Mouse (Mus musculus): Measurements from ENCODE around the gene Nkiras2. TPM values are rescaled to one million over a fixed set of nuclear protein-coding genes. Genes with fewer than 3 reads are reported as not detected.
"Not testable (repeated sequence)": the region's sequence is repeated elsewhere in the genome, so short reads cannot be mapped to it uniquely, and the experiment has no call there.

Gene Nkiras2
- polyA plus RNA-seq, 1 experiment from 2014 or later: 65.4 TPM

DNA sequence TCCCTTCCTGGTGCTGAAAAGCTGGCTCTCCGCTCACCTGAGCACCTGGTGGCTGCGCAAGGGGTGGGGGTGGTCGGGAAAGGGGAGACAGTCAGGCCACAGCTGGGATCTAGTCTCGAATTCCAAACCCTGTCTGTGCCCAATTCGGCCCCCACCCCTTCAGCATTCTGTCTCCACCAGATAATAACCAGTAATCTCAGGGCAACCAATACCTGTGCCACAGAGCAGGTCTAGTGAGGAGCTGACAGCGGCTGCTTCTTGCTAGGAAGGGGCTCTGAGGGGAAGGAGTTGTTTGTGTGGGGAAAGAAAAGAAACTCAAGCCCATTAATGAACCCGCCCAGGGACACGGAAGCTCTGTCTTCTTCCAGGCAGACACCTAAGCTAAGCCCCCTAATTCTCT lies 32.2 kb downstream of the Nkiras2 start:
- whole genome bisulfite sequencing (ENCODE audit: insufficient replicate concordance): 14% methylated on average over 8 of the region's 8 CpGs
- H3K4me2 ChIP-seq: no peak overlapping the region

DNA sequence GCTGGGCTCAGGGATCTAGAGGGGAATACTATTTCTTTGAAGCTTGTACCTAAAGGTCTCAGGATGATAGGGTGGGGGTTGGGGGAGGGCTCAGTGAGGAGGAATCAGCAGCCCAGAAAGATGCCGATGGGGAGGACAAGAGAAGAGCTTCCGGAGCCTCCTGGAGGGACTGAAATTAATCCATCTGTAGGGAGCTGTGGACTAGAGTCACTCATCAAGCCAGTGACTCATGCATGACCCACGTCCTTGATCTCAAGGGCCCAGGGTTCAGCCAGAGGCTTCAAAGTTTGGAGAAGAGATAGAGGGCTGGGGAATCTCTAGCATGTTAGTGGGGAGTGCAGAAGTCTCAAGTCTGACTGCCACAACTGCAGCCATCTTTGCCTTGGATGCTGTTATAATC lies 32.7 kb downstream of the Nkiras2 start:
- no peak overlapping the region for H3K4me3 ChIP-seq (ENCODE audit: low read depth, low read length)
- H3K9me3 ChIP-seq (replicated peaks; ENCODE audit: control insufficient read depth, low read length): no peaks in the 10 kb centered on the region
- no peak for ATAC-seq (replicated peaks; ENCODE audit: insufficient number of reproducible peaks, low FRiP score, low TSS enrichment)
- H3K27ac ChIP-seq (ENCODE audit: low read depth, low read length): no peak overlapping the region
- 12% methylated on average over 3 of the region's 3 CpGs for WGBS (ENCODE audit: insufficient replicate concordance)
- no peak overlapping the region for H3K4me2 ChIP-seq
- peaks cover 32% of the 10 kb centered on the region for H3K27me3 ChIP-seq (ENCODE audit: control insufficient read depth, insufficient read depth, low read length)
- H3K9ac ChIP-seq (ENCODE audit: low read depth, low read length): no peak overlapping the region
- no peaks in the 10 kb centered on the region for H3K36me3 ChIP-seq (ENCODE audit: control insufficient read depth, insufficient read depth, low read length)
- peaks cover 7% of the 10 kb centered on the region for H3K4me1 ChIP-seq (ENCODE audit: control insufficient read depth, insufficient read depth, low read length)

More for the DNA sequence above, 32.2 kb downstream of the Nkiras2 start:
- Histone ChIP-seq H3K27ac (ENCODE audit: low read depth, low read length) (no peak overlapping the region), H3K9me3 (replicated peaks; ENCODE audit: control insufficient read depth, low read length) (no peaks in the 10 kb centered on the region), H3K4me1 (ENCODE audit: control insufficient read depth, insufficient read depth, low read length) (peaks cover 3% of the 10 kb centered on the region), H3K36me3 (ENCODE audit: control insufficient read depth, insufficient read depth, low read length) (no peaks in the 10 kb centered on the region), H3K9ac (ENCODE audit: low read depth, low read length) (no peak overlapping the region), H3K4me3 (ENCODE audit: low read depth, low read length) (no peak overlapping the region), H3K27me3 (ENCODE audit: control insufficient read depth, insufficient read depth, low read length) (peaks cover 32% of the 10 kb centered on the region)
- no peak for ATAC-seq (replicated peaks; ENCODE audit: insufficient number of reproducible peaks, low FRiP score, low TSS enrichment)

DNA sequence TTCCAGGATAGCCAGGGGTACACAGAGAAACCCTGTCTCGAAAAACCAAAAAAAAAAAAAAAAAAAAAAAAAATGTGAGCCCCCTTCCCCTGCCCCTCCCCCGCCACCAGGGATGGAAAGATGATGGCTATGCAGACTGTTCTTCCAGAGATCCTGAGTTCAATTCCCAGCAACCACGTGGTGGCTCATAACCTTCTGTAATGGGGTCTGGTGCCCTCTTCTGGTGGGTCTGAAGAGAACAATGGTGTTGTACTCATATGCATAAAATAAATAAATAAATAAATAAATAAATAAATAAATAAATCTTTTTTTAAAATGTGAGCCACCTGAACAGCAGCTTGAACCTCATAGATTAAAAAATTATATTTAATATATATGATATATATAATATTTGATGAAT lies 36.5 kb downstream of the Nkiras2 start:
- H3K9me3 ChIP-seq (replicated peaks; ENCODE audit: control insufficient read depth, low read length); H3K9ac ChIP-seq (ENCODE audit: low read depth, low read length); H3K4me3 ChIP-seq (ENCODE audit: low read depth, low read length); H3K27ac ChIP-seq (ENCODE audit: low read depth, low read length); H3K4me1 ChIP-seq (ENCODE audit: control insufficient read depth, insufficient read depth, low read length); H3K4me2 ChIP-seq; H3K36me3 ChIP-seq (ENCODE audit: control insufficient read depth, insufficient read depth, low read length); ATAC-seq (replicated peaks; ENCODE audit: insufficient number of reproducible peaks, low FRiP score, low TSS enrichment): not testable (repeated sequence)
- H3K27me3 ChIP-seq (ENCODE audit: control insufficient read depth, insufficient read depth, low read length): peaks cover 10% of the 10 kb centered on the region
- 52% methylated on average over 2 of the region's 3 CpGs for WGBS (ENCODE audit: insufficient replicate concordance)

DNA sequence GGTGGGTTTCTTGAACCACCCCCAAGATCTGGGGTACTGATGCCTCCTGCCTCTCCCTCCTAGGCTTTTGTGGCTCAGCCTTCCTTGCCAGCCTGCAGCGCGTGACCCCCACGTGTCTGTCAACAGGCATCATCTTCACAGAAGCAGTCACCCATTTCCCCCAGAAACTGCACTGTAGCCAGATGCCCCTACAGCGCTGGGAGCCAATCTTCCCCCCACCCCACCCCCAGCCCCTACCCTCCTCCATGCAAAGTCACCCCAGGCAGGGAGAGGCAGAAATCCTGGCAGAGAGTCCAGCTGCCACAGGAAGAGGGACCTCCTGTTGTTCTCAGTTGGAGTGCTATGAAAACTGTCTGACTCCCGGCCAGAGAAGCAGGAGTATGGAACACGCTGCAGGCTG lies 37.4 kb downstream of the Nkiras2 start:
- Histone ChIP-seq H3K36me3 (ENCODE audit: control insufficient read depth, insufficient read depth, low read length) (no peaks in the 10 kb centered on the region), H3K4me2 (peak overlapping the region; percentile 34; the same call in 1 of the 2 replicates), H3K27ac (ENCODE audit: low read depth, low read length) (no peak overlapping the region), H3K27me3 (ENCODE audit: control insufficient read depth, insufficient read depth, low read length) (peaks cover 2% of the 10 kb centered on the region), H3K9me3 (replicated peaks; ENCODE audit: control insufficient read depth, low read length) (no peaks in the 10 kb centered on the region), H3K4me1 (ENCODE audit: control insufficient read depth, insufficient read depth, low read length) (peaks cover 10% of the 10 kb centered on the region), H3K4me3 (ENCODE audit: low read depth, low read length) (no peak overlapping the region), H3K9ac (ENCODE audit: low read depth, low read length) (no peak overlapping the region)
- 7% methylated on average over 6 of the region's 6 CpGs for WGBS (ENCODE audit: insufficient replicate concordance)
- ATAC-seq (replicated peaks; ENCODE audit: insufficient number of reproducible peaks, low FRiP score, low TSS enrichment): no peak

DNA sequence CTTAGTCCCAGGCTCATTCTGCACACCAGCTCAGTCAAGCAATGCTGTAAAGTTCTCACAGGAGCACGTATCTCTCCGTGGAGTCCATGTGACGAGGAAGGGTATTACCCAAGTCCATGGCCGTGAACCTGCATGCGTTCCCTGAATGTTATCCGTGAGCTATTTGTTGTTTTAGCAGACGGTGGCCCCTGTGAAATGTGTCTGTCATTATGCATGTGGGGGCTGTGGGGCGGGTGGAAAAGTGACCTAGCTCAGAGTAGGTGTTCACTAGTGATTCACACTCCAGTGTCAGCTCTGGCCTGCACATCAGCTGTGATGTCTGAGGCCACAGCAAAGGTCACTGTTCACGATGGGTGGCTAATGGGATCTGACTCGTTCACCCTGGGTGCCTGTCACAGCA lies 40.8 kb downstream of the Nkiras2 start:
- Histone ChIP-seq H3K4me2 (no peak overlapping the region), H3K27me3 (ENCODE audit: control insufficient read depth, insufficient read depth, low read length) (no peaks in the 10 kb centered on the region; the same call in 1 of the 2 replicates), H3K4me1 (ENCODE audit: control insufficient read depth, insufficient read depth, low read length) (peaks cover 10% of the 10 kb centered on the region), H3K27ac (ENCODE audit: low read depth, low read length) (no peak overlapping the region), H3K9ac (ENCODE audit: low read depth, low read length) (no peak overlapping the region), H3K36me3 (ENCODE audit: control insufficient read depth, insufficient read depth, low read length) (no peaks in the 10 kb centered on the region), H3K4me3 (ENCODE audit: low read depth, low read length) (no peak overlapping the region), H3K9me3 (replicated peaks; ENCODE audit: control insufficient read depth, low read length) (no peaks in the 10 kb centered on the region)
- WGBS (ENCODE audit: insufficient replicate concordance): 63% methylated on average over 10 of the region's 10 CpGs
- ATAC-seq (replicated peaks; ENCODE audit: insufficient number of reproducible peaks, low FRiP score, low TSS enrichment): 0 out of 2 replicates have a peak, but pooled peaks have one; percentile 2

DNA sequence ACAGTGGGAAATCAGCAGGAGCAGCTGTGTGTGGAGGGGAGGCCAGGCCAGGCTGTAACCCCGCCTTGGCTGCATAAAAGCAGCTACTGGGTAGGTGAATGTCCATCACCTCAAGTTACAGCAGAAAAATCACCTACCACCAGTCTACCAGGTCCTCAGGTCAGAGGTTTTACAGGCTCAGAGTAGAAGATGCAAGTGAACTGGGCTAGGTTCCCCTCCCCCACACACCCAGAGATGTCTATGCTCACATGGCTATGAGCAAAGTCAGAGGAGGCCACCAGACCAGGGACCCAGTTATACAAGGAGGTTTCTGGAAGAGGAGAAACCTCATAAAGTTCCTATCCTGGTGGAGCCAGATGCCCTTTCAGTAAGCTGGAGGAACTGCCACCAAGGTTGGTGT lies 52.0 kb downstream of the Nkiras2 start:
- no peak for ATAC-seq (replicated peaks; ENCODE audit: insufficient number of reproducible peaks, low FRiP score, low TSS enrichment)
- H3K4me1 ChIP-seq (ENCODE audit: control insufficient read depth, insufficient read depth, low read length): no peaks in the 10 kb centered on the region
- no peaks in the 10 kb centered on the region for H3K9me3 ChIP-seq (replicated peaks; ENCODE audit: control insufficient read depth, low read length)
- H3K4me3 ChIP-seq (ENCODE audit: low read depth, low read length): no peak overlapping the region
- H3K27ac ChIP-seq (ENCODE audit: low read depth, low read length): no peak overlapping the region
- H3K9ac ChIP-seq (ENCODE audit: low read depth, low read length): no peak overlapping the region
- WGBS (ENCODE audit: insufficient replicate concordance): 55% methylated on average over 1 of the region's 1 CpGs
- no peak overlapping the region for H3K4me2 ChIP-seq
- H3K36me3 ChIP-seq (ENCODE audit: control insufficient read depth, insufficient read depth, low read length): no peaks in the 10 kb centered on the region
- H3K27me3 ChIP-seq (ENCODE audit: control insufficient read depth, insufficient read depth, low read length): peaks cover 25% of the 10 kb centered on the region

DNA sequence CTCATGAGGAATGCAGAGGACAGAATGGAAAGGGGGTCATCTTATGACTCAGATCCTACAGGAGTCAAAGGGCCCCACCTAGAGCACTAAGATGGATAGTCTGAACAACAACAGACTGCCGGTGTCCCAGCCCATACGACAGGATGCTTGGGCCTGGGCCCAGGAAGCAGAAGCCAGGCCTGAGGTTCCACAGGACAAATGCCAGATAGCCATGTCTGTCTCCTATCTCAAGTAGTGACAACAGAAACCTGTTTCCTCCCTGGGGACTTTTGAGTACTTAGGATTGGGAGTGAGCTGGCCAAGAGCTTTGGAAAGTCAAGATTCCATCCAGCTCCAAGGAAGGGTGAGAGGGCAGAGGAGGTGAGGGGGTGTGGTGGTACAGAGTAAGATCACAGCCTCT lies 52.9 kb downstream of the Nkiras2 start:
- no peaks in the 10 kb centered on the region for H3K9me3 ChIP-seq (replicated peaks; ENCODE audit: control insufficient read depth, low read length)
- no peak overlapping the region for H3K4me2 ChIP-seq
- no peak overlapping the region for H3K9ac ChIP-seq (ENCODE audit: low read depth, low read length)
- H3K27ac ChIP-seq (ENCODE audit: low read depth, low read length): no peak overlapping the region
- no peak overlapping the region for H3K4me3 ChIP-seq (ENCODE audit: low read depth, low read length)
- 28% methylated on average over 2 of the region's 2 CpGs for WGBS (ENCODE audit: insufficient replicate concordance)
- H3K36me3 ChIP-seq (ENCODE audit: control insufficient read depth, insufficient read depth, low read length): no peaks in the 10 kb centered on the region
- no peaks in the 10 kb centered on the region for H3K4me1 ChIP-seq (ENCODE audit: control insufficient read depth, insufficient read depth, low read length)
- ATAC-seq (replicated peaks; ENCODE audit: insufficient number of reproducible peaks, low FRiP score, low TSS enrichment): no peak
- H3K27me3 ChIP-seq (ENCODE audit: control insufficient read depth, insufficient read depth, low read length): peaks cover 25% of the 10 kb centered on the region

DNA sequence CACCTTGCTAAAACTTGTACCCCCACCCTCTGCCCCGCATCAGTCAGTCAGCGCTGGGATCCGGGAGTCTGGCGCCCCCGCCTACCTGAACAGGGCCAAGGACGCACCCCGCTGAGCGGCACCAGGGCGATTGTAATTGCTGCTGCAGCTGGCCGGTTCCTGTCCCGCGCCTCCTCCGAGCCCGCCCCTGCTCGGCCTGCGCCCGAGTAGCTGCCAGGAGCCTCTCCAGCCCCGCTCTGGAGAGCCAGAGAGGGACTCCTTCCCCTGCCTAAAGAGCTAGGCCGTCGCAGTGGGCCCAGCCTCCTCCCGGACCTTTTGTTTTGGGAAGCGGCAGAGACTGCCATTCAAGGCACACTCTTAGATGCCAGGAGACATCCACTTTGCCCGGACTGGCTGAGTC lies 54.1 kb downstream of the Nkiras2 start:
- H3K4me2 ChIP-seq: peak overlapping the region; percentile 36
- H3K4me3 ChIP-seq (ENCODE audit: low read depth, low read length): peak overlapping the region; percentile 20
- no peak overlapping the region for H3K9ac ChIP-seq (ENCODE audit: low read depth, low read length)
- ATAC-seq (replicated peaks; ENCODE audit: insufficient number of reproducible peaks, low FRiP score, low TSS enrichment): 0 out of 2 replicates have a peak, but pooled peaks have one; percentile 10
- H3K4me1 ChIP-seq (ENCODE audit: control insufficient read depth, insufficient read depth, low read length): 0 out of 2 replicates have a peak, but pooled peaks cover 3% of the 10 kb centered on the region
- H3K36me3 ChIP-seq (ENCODE audit: control insufficient read depth, insufficient read depth, low read length): no peaks in the 10 kb centered on the region
- H3K27ac ChIP-seq (ENCODE audit: low read depth, low read length): no peak overlapping the region
- 2% methylated on average over 22 of the region's 23 CpGs for WGBS (ENCODE audit: insufficient replicate concordance)
- H3K9me3 ChIP-seq (replicated peaks; ENCODE audit: control insufficient read depth, low read length): no peaks in the 10 kb centered on the region
- peaks cover 25% of the 10 kb centered on the region for H3K27me3 ChIP-seq (ENCODE audit: control insufficient read depth, insufficient read depth, low read length)

Data from heart, embryonic 11.5 days (tissue).